Mouse (Mus musculus): ENCODE results near the gene Celf5. TPM values are rescaled to one million over a fixed set of nuclear protein-coding genes. Genes with fewer than 3 reads are reported as not detected.

Celf5 gene
- total RNA-seq (2021), result under 1 TPM; 0.47 to 0.52 TPM
- long read RNA-seq, experiment 1, result 0 reads
- long read RNA-seq, experiment 2, result 0 reads

- DNase-seq (ENCODE audit: low spot score in 2 of 2), result peak in 1 of 2 experiments; percentile 44
Observed at GRCm38 (mm10) chr10:81482533-81482889, at the start of gene Celf5. Gene Celf5 (minus strand): TSS chr10:81482709.

GRCm38 (mm10) chr10:81526779-81527178 is 44.3 kb upstream of the Celf5 start:
- DNase-seq (ENCODE audit: low spot score in 2 of 2), result peak; percentile 69 to 78

GRCm38 (mm10) chr10:81525017-81525694 is 42.6 kb upstream of the Celf5 start:
- no peak for DNase-seq (ENCODE audit: low spot score in 2 of 2)

GRCm38 (mm10) chr10:81524051-81524605 is 41.6 kb upstream of the Celf5 start, which contains the start of gene Gna15:
Gene Gna15 (minus strand): TSS chr10:81524225.
- no peak for DNase-seq (ENCODE audit: low spot score in 2 of 2)

- DNase-seq (ENCODE audit: low spot score in 2 of 2), result no peak
Observed at GRCm38 (mm10) chr10:81523570-81523969, 41.1 kb upstream of the Celf5 start.

- DNase-seq (ENCODE audit: low spot score in 2 of 2), result no peak
Observed at GRCm38 (mm10) chr10:81523142-81523541, 40.6 kb upstream of the Celf5 start.

- DNase-seq (ENCODE audit: low spot score in 2 of 2), result no peak
Observed at GRCm38 (mm10) chr10:81519978-81520365, 37.5 kb upstream of the Celf5 start.

GRCm38 (mm10) chr10:81519227-81519977 is 36.9 kb upstream of the Celf5 start:
- DNase-seq (ENCODE audit: low spot score in 2 of 2), result no peak

- DNase-seq (ENCODE audit: low spot score in 2 of 2), result peak in 1 of 2 experiments; percentile 73
Observed at GRCm38 (mm10) chr10:81518546-81518945, 36.0 kb upstream of the Celf5 start.

GRCm38 (mm10) chr10:81517227-81517626 is 34.7 kb upstream of the Celf5 start:
- DNase-seq (ENCODE audit: low spot score in 2 of 2), result no peak

- DNase-seq (ENCODE audit: low spot score in 2 of 2), result no peak
Observed at GRCm38 (mm10) chr10:81513798-81514197, 31.3 kb upstream of the Celf5 start.

- DNase-seq (ENCODE audit: low spot score in 2 of 2), result no peak
Observed at GRCm38 (mm10) chr10:81510246-81510810, 27.8 kb upstream of the Celf5 start.

GRCm38 (mm10) chr10:81507691-81508489 is 25.4 kb upstream of the Celf5 start:
- no peak for DNase-seq (ENCODE audit: low spot score in 2 of 2)

- DNase-seq (ENCODE audit: low spot score in 2 of 2), result no peak
Observed at GRCm38 (mm10) chr10:81507095-81507494, 24.6 kb upstream of the Celf5 start.

- DNase-seq (ENCODE audit: low spot score in 2 of 2), result no peak
Observed at GRCm38 (mm10) chr10:81505016-81505664, 22.6 kb upstream of the Celf5 start.

- DNase-seq (ENCODE audit: low spot score in 2 of 2), result peak; percentile 85 to 86
Observed at GRCm38 (mm10) chr10:81502658-81503057, 20.1 kb upstream of the Celf5 start.

- DNase-seq (ENCODE audit: low spot score in 2 of 2), result no peak
Observed at GRCm38 (mm10) chr10:81501863-81502262, 19.4 kb upstream of the Celf5 start.

- DNase-seq (ENCODE audit: low spot score in 2 of 2), result no peak
Observed at GRCm38 (mm10) chr10:81500032-81500431, 17.5 kb upstream of the Celf5 start, which contains the start of gene S1pr4. Gene S1pr4 (minus strand): TSS chr10:81500132.

- no peak for DNase-seq (ENCODE audit: low spot score in 2 of 2)
Observed at GRCm38 (mm10) chr10:81499250-81499901, 16.9 kb upstream of the Celf5 start.

Data from gastrocnemius, postnatal 4 days (tissue).